Mouse (Mus musculus) frontal cortex, adult 2 months (tissue): Measurements from ENCODE around the gene Tnfrsf1b. TPM values are rescaled to one million over a fixed set of nuclear protein-coding genes. Genes with fewer than 3 reads are reported as not detected.
A peak's percentile ranks its signal among the peaks of the same experiment; 100 is the strongest.

Experiments used
- DNase-seq, 2 experiments: peaks; one replicate each; pipeline ENCODE4 v3.0.0; 2022; ENCODE audit warnings: low spot score in 1 of 2; ENCODE audit errors: extremely low spot score in 1 of 2
- polyA plus RNA-seq: library from polyadenylated mRNA; depleted of rRNA; stranded (reverse); fragments of >200 nt; gene quantifications from 2 replicates; pipeline ENCODE4 v1.2.3, GENCODE M21; 2012; rRNA removed

Tnfrsf1b gene
- 3.0 TPM in 2 replicates for polyA plus RNA-seq

DNA sequence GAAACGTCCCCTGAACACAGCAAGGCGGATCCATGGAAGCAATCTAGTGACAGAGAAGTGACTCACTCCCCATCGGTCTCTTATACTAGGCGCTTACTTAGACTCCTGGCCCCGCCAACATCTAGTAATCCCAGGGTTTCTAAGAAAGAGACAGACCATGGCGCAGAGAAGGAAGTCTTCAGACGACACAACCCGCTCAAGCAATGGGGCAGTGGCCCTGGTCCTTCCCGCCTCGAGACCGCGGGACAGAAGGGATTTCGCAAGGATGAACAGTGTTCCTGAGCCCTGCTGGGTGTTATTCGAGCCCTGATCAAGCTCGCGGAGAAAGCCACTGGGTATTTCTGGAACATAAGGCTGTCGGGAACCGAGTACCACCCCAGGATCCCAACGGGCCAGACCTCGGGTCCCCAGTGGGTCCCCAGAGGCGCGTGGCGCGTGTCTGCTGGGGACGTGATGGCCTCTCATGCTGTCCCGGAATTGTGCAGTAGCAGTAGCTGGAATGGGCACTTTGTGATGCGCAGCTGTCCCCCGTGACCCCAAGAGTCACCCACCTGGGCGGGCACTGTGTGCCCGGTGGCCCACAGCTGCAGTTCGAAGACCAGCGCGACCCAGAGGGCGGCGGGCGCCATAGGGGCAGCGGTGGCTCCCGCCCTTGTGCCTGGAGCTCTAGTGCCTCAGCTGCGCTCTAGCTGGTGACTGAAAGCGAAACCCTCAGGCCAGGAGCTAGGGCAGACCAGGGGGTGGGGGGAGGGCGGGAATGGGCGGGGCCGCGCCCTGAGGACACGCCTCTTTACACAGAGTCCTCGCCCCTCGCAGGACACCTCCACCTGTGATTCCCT lies at the start of gene Tnfrsf1b:
Gene Tnfrsf1b (minus strand): TSS at position 698 of the 839 bp plus-strand sequence.
- no peak for DNase-seq

- peak; percentile 34 to 80 for DNase-seq
These were observed 49.1 kb upstream of the Tnfrsf1b start for GRCm38 (mm10) chr4:145295589-145296300.

DNA sequence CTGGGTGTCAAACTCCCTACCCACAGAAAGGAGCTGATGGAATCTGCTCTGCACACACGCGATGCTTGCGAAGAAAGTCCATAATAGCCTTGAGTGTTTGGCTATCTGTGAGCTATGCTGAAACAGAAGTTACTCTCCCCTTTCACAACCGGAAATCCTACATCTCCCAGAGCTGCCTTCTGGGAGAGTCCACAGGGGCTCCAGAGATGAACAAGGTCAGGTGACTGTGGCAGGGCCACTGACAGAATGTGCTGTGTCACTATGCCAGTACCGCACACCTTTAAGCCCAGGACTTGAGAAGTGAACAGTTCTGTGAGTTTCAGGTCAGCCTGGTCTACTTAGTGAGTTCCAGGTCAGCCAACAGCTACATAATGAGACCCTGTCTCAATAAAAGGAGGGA lies 47.9 kb upstream of the Tnfrsf1b start:
- no peak for DNase-seq

DNA sequence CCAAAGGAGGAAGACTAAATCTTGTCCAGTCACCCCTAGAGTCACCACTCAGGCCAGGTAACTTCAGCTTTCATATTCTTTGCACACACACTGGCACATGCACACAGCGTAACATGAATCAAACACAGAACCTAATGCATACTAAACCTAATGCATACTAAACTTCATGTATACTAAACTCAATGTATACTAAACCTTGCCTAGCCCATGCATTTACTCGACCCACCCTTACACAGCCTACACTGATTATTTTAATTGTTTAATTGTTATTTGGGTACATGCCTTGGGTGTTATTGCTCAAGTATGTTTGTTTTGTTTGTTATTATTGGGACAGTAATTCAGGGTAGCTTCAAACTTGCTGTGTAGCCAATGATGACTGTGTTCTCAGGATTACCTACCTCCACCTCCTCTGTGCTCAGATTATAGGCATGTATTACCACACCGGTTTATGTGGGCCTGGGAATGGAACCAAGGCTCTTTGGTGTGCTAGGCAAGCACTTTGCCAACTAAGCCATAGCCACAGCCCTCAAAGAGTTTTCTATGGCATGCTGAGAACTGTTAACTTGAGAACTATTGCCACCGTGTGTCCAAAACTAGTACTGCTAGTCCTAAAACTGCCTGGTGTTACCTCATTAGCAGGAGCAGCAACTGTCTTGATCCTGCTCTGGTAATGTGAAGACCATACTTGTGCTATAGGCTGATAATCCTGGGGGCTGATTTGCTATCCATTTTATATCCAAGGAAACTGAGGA lies 39.9 kb upstream of the Tnfrsf1b start:
- DNase-seq: peak; percentile 55 to 89

- no peak for DNase-seq
These were observed 38.0 kb upstream of the Tnfrsf1b start for GRCm38 (mm10) chr4:145284675-145285074.

DNA sequence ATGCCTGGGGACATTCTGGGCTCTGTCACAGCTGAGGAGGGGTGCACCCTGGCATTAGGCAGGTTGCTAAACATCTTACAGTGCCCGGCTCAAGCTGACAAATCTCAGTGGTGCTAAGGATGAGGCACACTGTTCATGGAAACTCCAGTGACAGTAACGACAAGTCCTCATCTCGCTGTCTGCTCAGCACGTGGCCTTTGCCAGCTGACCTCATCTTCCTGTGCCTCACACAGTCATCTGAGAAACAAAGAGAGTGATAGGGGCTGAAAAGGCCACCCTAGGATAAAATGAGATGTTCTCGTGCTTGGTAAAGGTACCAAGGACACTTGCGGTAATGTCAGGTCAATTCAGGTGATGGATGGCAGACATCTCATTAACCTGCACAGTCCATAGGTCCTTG lies 36.8 kb upstream of the Tnfrsf1b start:
- no peak for DNase-seq

DNA sequence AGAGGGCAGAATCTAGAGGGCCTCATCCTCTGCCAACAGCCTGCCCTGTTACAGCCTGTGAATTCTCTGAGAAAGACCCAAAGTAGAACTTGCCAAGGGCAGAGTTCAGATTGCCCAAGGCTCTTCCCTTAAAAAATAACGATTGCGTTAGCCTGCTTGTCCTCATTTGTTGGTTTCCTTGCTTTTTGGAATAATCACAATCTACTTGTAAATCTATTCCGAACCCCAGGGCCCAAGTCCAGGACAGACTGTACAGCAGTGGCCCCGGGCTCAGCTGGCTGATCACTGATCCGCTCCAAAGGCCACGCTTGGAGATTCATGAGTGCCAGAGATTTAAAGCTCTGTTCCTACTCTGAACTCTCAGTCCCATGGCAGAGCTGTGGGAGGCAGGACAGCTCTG lies 34.3 kb upstream of the Tnfrsf1b start:
- DNase-seq: no peak

DNA sequence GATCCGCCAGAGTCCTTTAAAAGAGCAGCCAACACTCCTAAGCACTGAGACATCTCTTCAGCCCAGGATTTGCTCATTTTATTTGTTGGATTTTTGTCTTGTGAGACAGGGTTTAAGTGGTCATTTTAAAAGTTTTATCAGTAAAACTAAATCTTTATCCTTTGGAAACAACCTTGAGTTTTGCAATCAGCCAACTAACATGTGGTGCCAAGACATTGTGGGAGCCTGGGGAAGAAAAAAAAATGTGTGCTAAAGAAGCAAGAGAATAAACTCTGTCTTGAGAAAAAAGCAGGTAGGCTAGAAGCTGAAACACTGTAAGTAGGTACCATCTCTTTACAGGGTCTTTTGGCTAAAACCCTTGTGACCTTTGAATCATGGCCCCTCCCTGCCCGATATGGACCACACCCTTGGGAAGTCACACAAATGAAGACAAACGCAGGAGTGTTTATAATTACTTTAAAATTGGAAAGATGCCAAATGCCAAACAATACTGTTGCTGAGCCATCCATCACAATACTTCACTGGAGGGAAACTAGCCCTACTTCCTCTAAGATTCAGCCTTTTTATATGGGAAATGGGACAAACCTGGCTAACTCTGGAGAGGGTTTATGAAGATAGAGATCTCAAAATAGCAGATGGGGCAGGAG lies 32.2 kb upstream of the Tnfrsf1b start:
- no peak for DNase-seq

- DNase-seq: no peak
These were observed 31.6 kb upstream of the Tnfrsf1b start for GRCm38 (mm10) chr4:145278231-145278630.

DNA sequence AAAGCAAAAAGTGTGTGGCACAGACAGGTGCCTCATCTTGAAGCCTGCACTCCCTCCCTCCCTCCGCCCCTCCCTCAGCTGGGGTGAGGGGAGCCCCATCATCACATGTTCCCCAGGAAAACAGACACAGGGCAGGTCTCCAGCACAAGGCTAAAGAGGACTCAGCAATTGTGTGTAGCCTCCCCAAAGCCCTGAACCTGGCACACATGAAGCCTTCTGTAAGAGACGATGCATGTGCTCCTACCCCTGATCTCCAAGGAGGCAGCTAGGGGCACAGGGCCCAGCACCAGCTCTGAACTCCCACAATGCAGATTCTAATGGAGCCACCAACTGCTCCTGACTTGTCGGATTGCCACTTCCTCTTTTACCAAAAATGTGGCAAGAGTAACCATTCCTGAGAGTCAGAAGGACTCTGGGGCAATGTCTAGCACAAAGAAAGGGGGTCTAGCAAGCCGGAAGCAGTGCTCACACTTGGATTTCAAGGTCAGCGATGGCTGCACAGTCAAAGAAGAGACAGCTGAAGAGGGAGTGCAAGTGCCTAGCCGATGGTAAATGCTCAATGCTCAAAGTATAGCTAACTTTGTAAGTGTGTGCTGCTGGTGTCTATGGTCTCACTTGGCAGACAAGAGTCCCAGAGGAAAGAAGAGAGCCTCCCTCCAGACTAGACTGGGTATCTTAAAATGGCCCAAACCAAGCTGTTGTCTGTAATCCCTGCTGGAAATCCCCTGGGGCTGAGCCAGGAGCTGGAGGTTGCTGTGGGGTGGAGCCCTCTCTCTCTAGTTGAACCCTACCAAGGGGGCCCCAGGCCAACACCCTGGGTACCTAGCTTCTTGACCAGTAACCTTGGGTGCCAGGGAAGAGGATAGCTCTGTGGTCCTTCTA lies 29.9 kb upstream of the Tnfrsf1b start:
- DNase-seq: no peak

GRCm38 (mm10) chr4:145274887-145275286 lies 28.2 kb upstream of the Tnfrsf1b start:
- no peak for DNase-seq

- no peak for DNase-seq
These were observed 27.3 kb upstream of the Tnfrsf1b start for GRCm38 (mm10) chr4:145273923-145274322.

GRCm38 (mm10) chr4:145272763-145273162 lies 26.1 kb upstream of the Tnfrsf1b start:
- DNase-seq: no peak

GRCm38 (mm10) chr4:145271634-145272033 lies 25.0 kb upstream of the Tnfrsf1b start:
- no peak for DNase-seq

GRCm38 (mm10) chr4:145270136-145270535 lies 23.5 kb upstream of the Tnfrsf1b start:
- no peak for DNase-seq

- no peak for DNase-seq
These were observed 21.0 kb upstream of the Tnfrsf1b start for GRCm38 (mm10) chr4:145267631-145268110.

DNA sequence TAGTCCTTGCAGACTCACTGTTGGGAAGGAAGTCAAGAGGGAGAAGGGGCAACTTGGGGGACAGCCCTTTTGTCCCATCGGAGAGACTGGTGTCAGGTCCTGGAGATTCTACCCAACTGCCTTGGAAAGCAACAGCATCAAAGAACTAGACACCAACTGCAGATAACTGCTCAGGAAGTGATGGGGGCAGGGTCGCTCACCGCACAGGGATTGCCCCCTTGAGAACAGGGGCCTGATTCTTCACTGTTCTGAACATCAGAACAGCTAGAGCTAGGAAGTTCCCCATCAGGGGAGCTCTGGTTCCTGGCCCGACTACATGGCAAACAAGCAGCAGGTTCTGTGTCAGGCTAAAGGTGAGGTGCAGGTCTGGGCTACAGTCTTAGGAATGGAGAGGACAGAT lies 19.8 kb upstream of the Tnfrsf1b start:
- DNase-seq: no peak

DNA sequence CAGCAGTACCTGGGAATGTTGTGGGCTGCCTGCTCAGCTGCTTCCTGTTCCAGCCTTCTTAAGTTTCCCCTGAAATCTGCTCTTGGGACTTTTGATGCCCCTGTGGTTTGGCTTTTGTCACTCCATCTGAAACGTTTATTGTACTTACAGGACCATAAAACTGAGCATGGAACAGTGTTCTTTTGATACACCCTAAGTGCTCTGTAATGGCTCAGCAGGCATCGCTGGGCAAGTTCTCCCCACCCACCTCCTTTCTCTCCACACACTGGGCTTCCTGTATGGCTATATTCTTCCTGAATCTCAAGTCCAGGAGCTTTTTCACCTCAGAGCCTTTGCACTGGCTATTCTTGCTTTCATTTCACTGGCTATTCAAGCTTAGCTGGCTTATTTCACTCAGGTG lies 18.1 kb upstream of the Tnfrsf1b start:
- no peak for DNase-seq

- DNase-seq: no peak
These were observed 16.9 kb upstream of the Tnfrsf1b start for GRCm38 (mm10) chr4:145263583-145263982.

DNA sequence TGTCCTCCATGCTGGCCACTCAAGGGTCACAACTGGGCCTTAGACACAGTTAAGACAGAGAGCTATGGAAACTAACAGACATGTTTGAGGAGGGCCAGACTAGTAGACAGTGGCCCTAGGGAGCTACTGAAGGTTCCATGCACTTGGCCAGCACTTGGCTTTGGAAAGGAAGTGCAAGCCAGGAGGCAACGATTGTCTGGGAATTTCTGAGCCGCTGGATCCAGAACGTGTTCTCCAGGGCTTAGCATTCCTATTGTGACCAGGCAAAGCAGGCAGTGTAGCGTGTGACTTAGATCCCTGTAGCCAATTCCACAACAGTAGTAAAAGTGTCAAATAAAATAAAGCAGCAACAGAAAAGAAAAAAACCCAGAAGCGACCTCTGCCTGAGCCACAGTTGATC lies 14.1 kb upstream of the Tnfrsf1b start:
- DNase-seq: no peak
